Mouse (Mus musculus) MEL (cell line): ENCODE measurements around the gene Gm21761. TPM values are rescaled to one million over a fixed set of nuclear protein-coding genes. Genes with fewer than 3 reads are reported as not detected.
"Not testable (repeated sequence)": the region's sequence is repeated elsewhere in the genome, so short reads cannot be mapped to it uniquely, and the experiment has no call there.

Source experiments
- DNase-seq: peaks from one replicate; pipeline ENCODE4 v3.0.0; 2011; ENCODE audit warnings: low read depth, low spot score
- H3K27ac ChIP-seq: 2 replicates; pipeline ENCODE4 v1.5.1; 2012; ENCODE audit warnings: low read depth, mild to moderate bottlenecking, control low read depth, low read length, moderate library complexity; ENCODE audit not compliant: control insufficient read depth
- H3K27me3 ChIP-seq, 2 experiments: fragments of 150-350 bp in 1 of 2; sonication (generic) in 1 of 2; 2 replicates each; pipeline ENCODE4 v1.6.1; 2012; ENCODE audit warnings: low read length in 2 of 2, mild to moderate bottlenecking in 2 of 2, improper control_type of control experiment in 1 of 2, moderate library complexity in 1 of 2; ENCODE audit not compliant: insufficient read depth in 2 of 2, control insufficient read depth in 1 of 2
- H3K36me3 ChIP-seq, 2 experiments: 2 replicates each; pipeline ENCODE4 v1.6.1; 2012 to 2014; ENCODE audit warnings: low read length in 2 of 2, improper control_type of control experiment in 1 of 2, inconsistent platforms in 1 of 2, mild to moderate bottlenecking in 1 of 2; ENCODE audit not compliant: insufficient read depth in 2 of 2, control insufficient read depth in 1 of 2
- H3K4me1 ChIP-seq, 2 experiments: fragments of 150-350 bp in 1 of 2; sonication (generic) in 1 of 2; 2 replicates each; pipeline ENCODE4 v1.6.1; 2012; ENCODE audit warnings: low read length in 2 of 2, improper control_type of control experiment in 1 of 2, mild to moderate bottlenecking in 1 of 2; ENCODE audit not compliant: insufficient read depth in 2 of 2, control insufficient read depth in 1 of 2
- H3K4me3 ChIP-seq, 2 experiments: fragments of 150-350 bp in 1 of 2; sonication (generic) in 1 of 2; 2 replicates each; pipeline ENCODE4 v1.5.1; 2012; ENCODE audit warnings: low read depth in 2 of 2, low read length in 2 of 2, mild to moderate bottlenecking in 2 of 2, moderate library complexity in 2 of 2, control low read depth in 1 of 2, improper control_type of control experiment in 1 of 2; ENCODE audit not compliant: control insufficient read depth in 1 of 2, insufficient read depth in 1 of 2
- H3K79me2 ChIP-seq: 2 replicates; pipeline ENCODE4 v1.6.1; 2012; ENCODE audit warnings: mild to moderate bottlenecking, low read length, moderate library complexity; ENCODE audit not compliant: control insufficient read depth, poor library complexity, insufficient read depth
- H3K9ac ChIP-seq: 2 replicates; pipeline ENCODE4 v1.6.1; 2012; ENCODE audit warnings: low read depth, mild to moderate bottlenecking, control low read depth, low read length, moderate library complexity; ENCODE audit not compliant: control insufficient read depth, poor library complexity, severe bottlenecking
- H3K9me3 ChIP-seq: fragments of 150-350 bp; sonication (generic); replicated peaks from 2 replicates; pipeline ENCODE4 v1.6.1; 2012; ENCODE audit warnings: mild to moderate bottlenecking, low read length, improper control_type of control experiment, moderate library complexity; ENCODE audit not compliant: insufficient read depth
- polyA plus RNA-seq, 2 experiments: library from polyadenylated mRNA; stranded (reverse) in 1 of 2; unstranded in 1 of 2; fragments of >175 nt in 1 of 2; fragments of >200 nt in 1 of 2; gene quantifications; 2 replicates each; pipeline versions ENCODE4 v1.2.1 to v1.2.4; 2012; ENCODE audit warnings: low replicate concordance in 2 of 2, low read depth in 1 of 2; ENCODE audit not compliant: insufficient read length in 2 of 2, insufficient read depth in 1 of 2, missing spikeins in 1 of 2
- total RNA-seq: library from RNA; depleted of rRNA; stranded (reverse); fragments of 300-350 nt; gene quantifications from 2 replicates; pipeline ENCODE4 v1.2.3, GENCODE M21; 2012; rRNA removed

The Gm21761 gene
- total and polyA plus RNA-seq, 3 experiments = not detected

- not testable (repeated sequence) for H3K9ac ChIP-seq, H3K36me3 ChIP-seq, H3K4me3 ChIP-seq, H3K27ac ChIP-seq, H3K4me1 ChIP-seq, H3K9me3 ChIP-seq, DNase-seq, H3K27me3 ChIP-seq, H3K79me2 ChIP-seq
Observed at GRCm38 (mm10) chr13:119886896-119887295, 42.2 kb downstream of the Gm21761 start.

DNA sequence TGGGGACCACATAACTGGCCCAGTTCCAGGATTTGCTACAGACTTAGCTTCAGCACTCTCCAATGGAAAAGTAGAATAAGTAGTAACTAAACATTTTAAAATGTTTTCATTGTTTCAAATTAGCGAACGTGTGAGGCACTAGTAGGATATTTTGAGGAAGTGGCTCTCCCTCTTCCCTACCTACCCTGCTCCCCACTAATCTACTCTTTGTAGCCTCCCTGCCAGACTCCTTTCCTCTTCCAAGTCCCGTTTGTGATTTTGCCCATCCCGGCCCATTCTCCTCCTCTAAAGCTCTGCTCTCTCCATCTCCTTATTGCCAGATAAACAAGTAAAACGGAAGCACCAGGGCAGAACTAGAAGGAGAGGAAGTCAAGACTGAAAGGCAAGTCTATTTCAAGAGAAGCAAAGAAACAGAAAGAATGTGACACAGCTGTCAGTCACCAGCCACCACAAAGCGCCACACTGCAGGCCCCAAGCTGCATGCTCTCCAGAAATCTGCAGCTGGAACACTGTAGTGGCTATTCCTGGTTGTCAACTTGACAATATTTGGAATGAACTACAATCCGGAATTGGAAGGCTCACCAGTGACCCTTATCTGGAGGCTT, 64.6 kb downstream of the Gm21761 start:
- not testable (repeated sequence) for H3K27me3 ChIP-seq, H3K4me3 ChIP-seq, H3K36me3 ChIP-seq, H3K4me1 ChIP-seq, H3K79me2 ChIP-seq, H3K27ac ChIP-seq, H3K9me3 ChIP-seq, H3K9ac ChIP-seq, DNase-seq

GRCm38 (mm10) chr13:119862399-119862798, 66.7 kb downstream of the Gm21761 start:
- H3K79me2 ChIP-seq, H3K36me3 ChIP-seq, H3K9ac ChIP-seq, H3K27ac ChIP-seq, H3K4me3 ChIP-seq, H3K27me3 ChIP-seq, H3K9me3 ChIP-seq, DNase-seq, H3K4me1 ChIP-seq: not testable (repeated sequence)

Other genes with a start within 250 kb of the Gm21761 start
- gene Hmgcs1, start 238.9 kb downstream of the Gm21761 start, total RNA-seq = 13.6 and 16.4 TPM in 2 replicates
- 10 to 100 TPM in 1 of 2 experiments, not detected in 1; 19.3 TPM for gene Hmgcs1, start 238.9 kb downstream of the Gm21761 start, polyA plus RNA-seq
- gene Nim1k, start 173.4 kb downstream of the Gm21761 start, total RNA-seq = not detected in 2 replicates
- under 1 TPM in 1 of 2 experiments, not detected in 1; 0.03 TPM for gene Nim1k, start 173.4 kb downstream of the Gm21761 start, polyA plus RNA-seq
- gene Zfp131, start 138.4 kb downstream of the Gm21761 start, total RNA-seq = 40.3 and 45.6 TPM in 2 replicates
- 100 to 1,000 TPM; 152 to 250 TPM for gene Zfp131, start 138.4 kb downstream of the Gm21761 start, polyA plus RNA-seq
- gene AF067063, start 99.1 kb downstream of the Gm21761 start, total RNA-seq = not detected in 2 replicates
- gene AF067063, start 99.1 kb downstream of the Gm21761 start, polyA plus RNA-seq = not detected
- not detected in 2 replicates for gene D13Ertd608e, start 93.3 kb downstream of the Gm21761 start, total RNA-seq
- gene D13Ertd608e, start 93.3 kb downstream of the Gm21761 start, polyA plus RNA-seq = not detected
- not detected in 2 replicates for gene Tcstv1, start 34.5 kb downstream of the Gm21761 start, total RNA-seq
- gene Tcstv1, start 34.5 kb downstream of the Gm21761 start, polyA plus RNA-seq = not detected
- gene B020031M17Rik, start 21.5 kb upstream of the Gm21761 start, total RNA-seq = not detected in 2 replicates
- not detected for gene B020031M17Rik, start 21.5 kb upstream of the Gm21761 start, polyA plus RNA-seq
- not detected in 2 replicates for gene Gm36079, start 97.7 kb upstream of the Gm21761 start, total RNA-seq
- gene Gm36079, start 97.7 kb upstream of the Gm21761 start, polyA plus RNA-seq = not detected
- gene Gm21188, start 122.9 kb upstream of the Gm21761 start, total RNA-seq = not detected in 2 replicates
- not detected for gene Gm21188, start 122.9 kb upstream of the Gm21761 start, polyA plus RNA-seq
- gene Gm20767, start 211.0 kb upstream of the Gm21761 start, total RNA-seq = not detected in 2 replicates
- not detected for gene Gm20767, start 211.0 kb upstream of the Gm21761 start, polyA plus RNA-seq
- gene Gm21818, start 243.2 kb upstream of the Gm21761 start, total RNA-seq = not detected in 2 replicates
- not detected for gene Gm21818, start 243.2 kb upstream of the Gm21761 start, polyA plus RNA-seq